Mouse (Mus musculus) C2C12 (cell line): Measurements from ENCODE around the gene Atr. TPM values are rescaled to one million over a fixed set of nuclear protein-coding genes. Genes with fewer than 3 reads are reported as not detected.

ENCODE experiments used
- H3K27me3 ChIP-seq: one replicate; pipeline ENCODE4 v1.6.1; 2011; ENCODE audit not compliant: control insufficient read depth, insufficient read depth, insufficient read length
- H3K36me3 ChIP-seq: one replicate; pipeline ENCODE4 v1.6.1; 2011; ENCODE audit not compliant: control insufficient read depth, insufficient read depth
- H3K4me3 ChIP-seq: one replicate; pipeline ENCODE4 v1.5.1; 2011; ENCODE audit warnings: mild to moderate bottlenecking, control low read depth; ENCODE audit not compliant: poor library complexity, insufficient read depth, severe bottlenecking
- H3K79me2 ChIP-seq: one replicate; pipeline ENCODE4 v1.6.1; 2011; ENCODE audit not compliant: control insufficient read depth, insufficient read depth
- H3K79me3 ChIP-seq: one replicate; pipeline ENCODE4 v1.6.1; 2011; ENCODE audit warnings: low read depth, control low read depth
- H3ac ChIP-seq: one replicate; pipeline ENCODE3; 2011; ENCODE audit warnings: low read depth; ENCODE audit not compliant: control insufficient read depth, insufficient read length
- CEBPB ChIP-seq: IDR thresholded peaks from one replicate; pipeline ENCODE4 v1.6.1; 2011; ENCODE audit warnings: low read depth, mild to moderate bottlenecking, control low read depth, moderate library complexity
- CTCF ChIP-seq: IDR thresholded peaks from one replicate; pipeline ENCODE4 v1.5.1; 2011; ENCODE audit not compliant: control insufficient read depth, insufficient read depth, insufficient read length
- FOSL1 ChIP-seq: IDR thresholded peaks from one replicate; pipeline ENCODE4 v1.8.0; 2011; ENCODE audit warnings: mild to moderate bottlenecking, low read length; ENCODE audit not compliant: poor library complexity, insufficient read depth, severe bottlenecking
- MAX ChIP-seq: IDR thresholded peaks from one replicate; pipeline ENCODE4 v1.6.1; 2011; ENCODE audit warnings: mild to moderate bottlenecking, control low read depth
- MYOD1 ChIP-seq: IDR thresholded peaks from one replicate; pipeline ENCODE4 v1.6.1; 2011; ENCODE audit warnings: low read depth; ENCODE audit not compliant: control insufficient read depth, insufficient read length
- MYOG ChIP-seq: IDR thresholded peaks from one replicate; pipeline ENCODE4 v1.6.1; 2011; ENCODE audit not compliant: control insufficient read depth, insufficient read length; ENCODE audit errors: extremely low read depth
- USF1 ChIP-seq: IDR thresholded peaks from one replicate; pipeline ENCODE4 v1.6.1; 2011; ENCODE audit warnings: low read depth, mild to moderate bottlenecking, control low read depth, moderate library complexity
- polyA plus RNA-seq: library from polyadenylated mRNA; unstranded; fragments of >200 nt; fragmentation: generic; extraction: Trizol; gene quantifications from one replicate; pipeline ENCODE4 v1.2.1, GENCODE M21; 2012; ENCODE audit warnings: missing spikeins

The Atr gene
- polyA plus RNA-seq, 1 experiment = 2.1 TPM

GRCm38 (mm10) chr9:95992255-95992654 is 134.9 kb downstream of the Atr start:
- Histone ChIP-seq H3K27me3 (no peaks in the 10 kb centered on the region), H3K36me3 (peaks cover 24% of the 10 kb centered on the region), H3K4me3 (no peak overlapping the region), H3K79me3 (no peaks in the 10 kb centered on the region), H3ac (no peak overlapping the region), H3K79me2 (no peaks in the 10 kb centered on the region)
- TF ChIP-seq CTCF = no peak
- no peak for TF ChIP-seq MYOD1
- no peak for TF ChIP-seq MYOG
- TF ChIP-seq CEBPB = no peak
- no peak for TF ChIP-seq MAX
- TF ChIP-seq FOSL1 = no peak
- no peak for TF ChIP-seq USF1

Other genes starting within 250 kb of the Atr start
- 54.9 TPM for gene Pcolce2, start 220.0 kb upstream of the Atr start, polyA plus RNA-seq
- 0.30 TPM for gene Trpc1, start 107.2 kb upstream of the Atr start, polyA plus RNA-seq
- gene Pls1, start 12.3 kb upstream of the Atr start, polyA plus RNA-seq = 0.01 TPM
- gene Xrn1, start 97.2 kb downstream of the Atr start, polyA plus RNA-seq = 3.1 TPM